Mouse (Mus musculus) lung, postnatal 4 days (tissue): ENCODE data around the gene Itgb3.
"Not testable (repeated sequence)": the region's sequence is repeated elsewhere in the genome, so short reads cannot be mapped to it uniquely, and the experiment has no call there.

Experiments
- DNase-seq, 2 experiments: peaks; one replicate each; pipeline ENCODE4 v3.0.0; 2021

The Itgb3 gene

GRCm38 (mm10) chr11:104607491-104608245 lies at the start of gene Itgb3:
TSS of gene Itgb3 (plus strand) at chr11:104608000.
- DNase-seq, result peak; percentile 89 to 91

GRCm38 (mm10) chr11:104558065-104558464 lies 49.7 kb upstream of the Itgb3 start:
- no peak for DNase-seq

GRCm38 (mm10) chr11:104558651-104559403 lies 49.0 kb upstream of the Itgb3 start:
- DNase-seq, result no peak

- no peak for DNase-seq
Observed at GRCm38 (mm10) chr11:104560971-104561370, 46.8 kb upstream of the Itgb3 start.

GRCm38 (mm10) chr11:104563496-104563895 lies 44.3 kb upstream of the Itgb3 start:
- DNase-seq, result no peak

GRCm38 (mm10) chr11:104565172-104565571 lies 42.6 kb upstream of the Itgb3 start:
- no peak for DNase-seq

- DNase-seq, result no peak
Observed at GRCm38 (mm10) chr11:104566097-104566496, 41.7 kb upstream of the Itgb3 start.

GRCm38 (mm10) chr11:104566796-104567195 lies 41.0 kb upstream of the Itgb3 start:
- DNase-seq, result no peak

GRCm38 (mm10) chr11:104567736-104568135 lies 40.1 kb upstream of the Itgb3 start:
- DNase-seq, result no peak

GRCm38 (mm10) chr11:104568326-104568725 lies 39.5 kb upstream of the Itgb3 start:
- DNase-seq, result no peak

GRCm38 (mm10) chr11:104570515-104570914 lies 37.3 kb upstream of the Itgb3 start:
- DNase-seq, result not testable (repeated sequence)

GRCm38 (mm10) chr11:104571373-104571772 lies 36.4 kb upstream of the Itgb3 start:
- DNase-seq, result peak; percentile 47 to 61

- DNase-seq, result no peak
Observed at GRCm38 (mm10) chr11:104572091-104572490, 35.7 kb upstream of the Itgb3 start.

GRCm38 (mm10) chr11:104572566-104572965 lies 35.2 kb upstream of the Itgb3 start:
- DNase-seq, result no peak

- DNase-seq, result no peak
Observed at GRCm38 (mm10) chr11:104576772-104577612, 30.8 kb upstream of the Itgb3 start.

- DNase-seq, result no peak
Observed at GRCm38 (mm10) chr11:104578074-104578473, 29.7 kb upstream of the Itgb3 start.

- DNase-seq, result no peak
Observed at GRCm38 (mm10) chr11:104579084-104579483, 28.7 kb upstream of the Itgb3 start.

GRCm38 (mm10) chr11:104579575-104579974 lies 28.2 kb upstream of the Itgb3 start:
- no peak for DNase-seq

- DNase-seq, result no peak
Observed at GRCm38 (mm10) chr11:104580091-104580490, 27.7 kb upstream of the Itgb3 start.

- no peak for DNase-seq
Observed at GRCm38 (mm10) chr11:104580606-104581005, 27.2 kb upstream of the Itgb3 start.

- peak; percentile 41 to 49 for DNase-seq
Observed at GRCm38 (mm10) chr11:104581446-104582307, 26.1 kb upstream of the Itgb3 start.

- DNase-seq, result no peak
Observed at GRCm38 (mm10) chr11:104582308-104582606, 25.5 kb upstream of the Itgb3 start.
